Mouse (Mus musculus) testis, postnatal 14 days (tissue): ENCODE measurements around the gene Panx1.
A peak's percentile ranks its signal among the peaks of the same experiment; 100 is the strongest.

Source experiments
- DNase-seq: peaks from one replicate; pipeline ENCODE4 v3.0.0; 2021; ENCODE audit warnings: low spot score

The Panx1 gene

DNA sequence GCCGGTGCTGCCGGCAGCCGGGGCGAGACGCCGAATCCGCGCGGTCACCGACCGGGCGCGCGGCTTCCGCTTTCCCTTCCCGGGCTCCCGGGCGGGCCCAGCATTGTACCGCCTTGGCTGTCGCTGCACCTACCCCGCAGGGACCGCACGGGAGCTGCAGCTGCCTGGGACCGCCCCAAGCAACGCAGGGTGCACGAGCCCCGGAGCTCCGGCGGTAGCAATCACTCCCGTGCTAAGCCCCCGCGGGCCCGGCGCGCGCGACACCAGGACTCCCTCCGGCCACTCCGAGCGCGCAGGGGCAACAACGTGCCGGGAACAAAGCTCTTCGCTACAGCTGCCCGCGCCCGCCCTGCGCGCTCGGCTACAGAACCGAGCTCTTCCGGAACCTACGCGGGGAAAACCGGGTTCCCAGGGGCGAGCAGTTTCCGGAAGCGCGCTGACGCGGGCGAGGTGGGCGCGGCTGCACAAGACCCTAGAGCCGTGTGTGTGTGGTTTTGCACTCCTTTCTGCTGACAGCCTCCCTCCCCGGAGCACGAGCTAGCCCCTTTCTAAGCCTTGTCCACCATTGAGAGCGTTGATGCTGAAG is at the start of gene Panx1:
TSS of gene Panx1 (minus strand) at position 395 of the 586 bp plus-strand sequence.
- peak; percentile 63 for DNase-seq

- DNase-seq: no peak
These were observed 23.5 kb upstream of the Panx1 start for GRCm38 (mm10) chr9:15068686-15069295.

DNA sequence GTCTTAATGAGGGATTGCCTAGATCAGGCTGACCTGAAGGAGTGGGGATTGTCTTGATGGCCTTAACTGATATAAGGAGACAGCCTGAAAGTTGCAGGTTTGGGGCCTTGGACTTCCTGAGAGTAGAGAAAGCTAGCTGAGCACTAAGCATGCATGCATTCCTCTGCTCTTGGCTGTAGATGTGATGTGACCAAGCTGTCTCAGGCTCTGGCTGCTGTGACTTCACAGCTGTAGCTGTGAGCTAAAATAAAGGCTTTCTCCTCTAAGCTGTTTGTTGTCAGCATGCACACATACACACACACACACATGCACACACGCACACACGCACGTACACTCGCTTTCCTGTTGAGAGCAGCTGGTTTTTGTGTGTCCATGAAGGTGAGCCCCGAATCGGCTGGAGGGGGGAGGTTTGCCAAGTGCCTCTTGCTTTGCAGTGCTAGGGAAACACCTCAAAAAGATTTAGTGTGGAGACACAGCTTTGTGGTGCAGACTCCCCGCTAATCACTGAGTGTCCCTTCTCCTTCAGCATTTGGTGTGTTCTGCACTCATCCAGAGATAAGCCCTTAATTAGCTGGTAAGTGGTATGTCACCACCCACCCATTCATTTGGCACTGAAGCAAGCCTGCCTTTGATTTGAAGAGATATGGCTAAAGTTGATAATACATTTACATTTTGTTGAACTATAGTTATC is 22.9 kb upstream of the Panx1 start:
- DNase-seq: no peak

- DNase-seq: no peak
These were observed 18.9 kb upstream of the Panx1 start for GRCm38 (mm10) chr9:15064176-15064575.

- no peak for DNase-seq
These were observed 15.6 kb upstream of the Panx1 start for GRCm38 (mm10) chr9:15060847-15061246.

DNA sequence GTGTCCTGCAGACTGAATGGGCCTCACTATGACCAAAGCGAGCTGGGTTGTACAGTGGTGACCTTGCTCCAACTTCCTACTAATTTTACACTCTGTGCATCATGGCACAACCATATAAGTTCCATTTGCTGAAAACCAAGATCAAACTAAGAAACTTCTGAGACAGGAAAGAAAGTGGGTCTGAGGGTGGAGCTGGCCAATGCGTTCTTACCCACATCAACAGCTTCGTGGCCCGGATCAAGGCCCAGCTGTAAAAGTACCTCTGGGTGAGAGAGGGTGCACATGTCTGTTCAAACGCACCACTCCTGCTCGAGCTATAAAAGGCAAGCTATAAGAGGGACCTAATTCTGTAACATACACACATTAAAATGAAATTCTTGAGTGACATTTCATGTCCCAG is 14.7 kb upstream of the Panx1 start:
- DNase-seq: no peak

GRCm38 (mm10) chr9:15045740-15046139 is 462 bp upstream of the Panx1 start:
- DNase-seq: no peak

DNA sequence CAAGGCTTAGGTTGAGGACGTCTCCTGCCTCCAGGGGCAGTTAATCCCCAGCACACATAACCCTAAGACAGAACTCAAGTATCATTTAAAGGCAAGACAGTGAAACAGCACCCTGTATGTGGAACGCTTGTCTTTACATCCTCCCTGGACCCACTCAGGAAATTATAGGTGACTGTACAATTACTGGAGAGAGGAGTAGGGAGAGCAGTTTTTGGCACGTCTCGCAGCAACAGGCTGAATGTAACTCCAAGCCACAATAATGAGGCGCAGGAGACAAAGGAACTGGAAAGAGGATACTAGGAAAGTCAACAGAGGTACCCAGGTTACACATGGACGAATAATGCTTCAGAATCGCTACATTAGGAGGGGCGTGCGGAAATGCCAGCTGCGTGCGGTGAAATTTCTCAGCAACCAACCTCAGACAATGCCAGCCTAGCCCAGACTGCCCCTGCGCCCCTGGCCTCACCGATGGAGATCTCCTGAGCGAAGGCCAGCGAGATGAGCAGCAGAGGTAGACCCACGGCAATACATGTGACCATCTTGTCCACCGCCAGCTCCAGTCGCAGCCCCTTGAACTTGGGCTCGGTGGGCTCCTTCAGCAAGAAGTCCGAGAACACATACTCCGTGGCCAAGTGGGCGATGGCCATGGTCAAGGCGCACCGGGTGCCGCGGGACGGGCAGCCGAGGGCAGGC is 741 bp downstream of the Panx1 start:
- DNase-seq: peak; percentile 16

- no peak for DNase-seq
These were observed 3.7 kb downstream of the Panx1 start for GRCm38 (mm10) chr9:15041556-15041955.

GRCm38 (mm10) chr9:15039848-15040247 is 5.4 kb downstream of the Panx1 start:
- DNase-seq: no peak

DNA sequence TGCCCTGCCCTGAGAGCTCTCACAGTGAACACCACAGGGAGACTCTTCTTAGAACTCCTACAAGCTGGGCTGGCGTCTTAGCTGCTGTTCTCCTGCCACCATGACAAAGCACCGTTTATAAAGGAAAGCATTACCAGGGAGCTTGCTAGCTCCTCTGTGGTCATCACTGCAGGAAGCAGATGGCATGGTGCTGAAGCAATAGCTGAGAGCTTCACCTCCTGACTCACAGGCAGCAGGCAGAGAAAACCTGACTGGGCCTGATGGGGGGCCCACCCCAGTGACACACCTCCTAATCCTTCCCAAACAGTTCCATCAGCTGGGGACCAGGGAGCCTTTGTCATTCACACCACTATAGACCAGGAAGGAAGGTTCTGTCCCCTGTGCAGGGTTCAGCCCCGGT is 7.6 kb downstream of the Panx1 start:
- no peak for DNase-seq

DNA sequence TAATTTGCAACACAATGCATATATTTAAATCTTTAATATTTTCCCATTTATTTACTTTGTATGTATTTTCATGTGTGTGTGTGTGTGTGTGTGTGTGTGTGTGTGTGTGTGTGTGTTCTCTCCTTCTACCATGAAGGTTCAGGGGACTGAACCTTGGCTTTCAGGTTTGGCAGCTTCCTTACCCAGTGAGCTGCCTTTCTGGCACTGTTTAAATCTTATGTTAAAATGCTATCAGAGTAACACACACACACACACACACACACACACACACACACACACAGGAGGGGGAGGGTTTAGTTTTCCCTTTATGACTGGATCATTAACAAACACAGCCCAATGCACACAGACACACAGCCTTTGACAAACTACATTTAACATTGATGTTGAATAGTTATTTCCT is 8.0 kb downstream of the Panx1 start:
- DNase-seq: no peak

- no peak for DNase-seq
These were observed 8.5 kb downstream of the Panx1 start for GRCm38 (mm10) chr9:15036807-15037206.

- no peak for DNase-seq
These were observed 8.9 kb downstream of the Panx1 start for GRCm38 (mm10) chr9:15036405-15036804.

DNA sequence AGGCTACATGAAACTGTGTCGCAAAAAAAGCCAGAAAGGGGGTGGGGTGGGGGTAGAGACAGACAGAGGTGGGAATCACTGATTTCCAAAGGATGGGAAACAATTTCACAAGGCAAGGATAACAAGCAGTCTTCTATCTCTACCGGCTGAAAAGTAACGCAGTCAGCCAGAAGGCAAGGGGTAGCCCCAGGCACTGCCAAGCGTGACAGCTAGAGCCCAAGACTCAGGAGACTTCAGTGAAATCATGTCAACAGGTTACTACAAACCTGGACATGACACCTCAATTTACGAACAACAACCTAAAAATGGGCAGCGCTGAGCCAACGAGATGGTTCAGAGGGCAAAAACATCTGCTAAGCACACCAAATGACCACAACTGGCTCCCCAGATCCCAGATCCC is 9.3 kb downstream of the Panx1 start:
- DNase-seq: no peak

DNA sequence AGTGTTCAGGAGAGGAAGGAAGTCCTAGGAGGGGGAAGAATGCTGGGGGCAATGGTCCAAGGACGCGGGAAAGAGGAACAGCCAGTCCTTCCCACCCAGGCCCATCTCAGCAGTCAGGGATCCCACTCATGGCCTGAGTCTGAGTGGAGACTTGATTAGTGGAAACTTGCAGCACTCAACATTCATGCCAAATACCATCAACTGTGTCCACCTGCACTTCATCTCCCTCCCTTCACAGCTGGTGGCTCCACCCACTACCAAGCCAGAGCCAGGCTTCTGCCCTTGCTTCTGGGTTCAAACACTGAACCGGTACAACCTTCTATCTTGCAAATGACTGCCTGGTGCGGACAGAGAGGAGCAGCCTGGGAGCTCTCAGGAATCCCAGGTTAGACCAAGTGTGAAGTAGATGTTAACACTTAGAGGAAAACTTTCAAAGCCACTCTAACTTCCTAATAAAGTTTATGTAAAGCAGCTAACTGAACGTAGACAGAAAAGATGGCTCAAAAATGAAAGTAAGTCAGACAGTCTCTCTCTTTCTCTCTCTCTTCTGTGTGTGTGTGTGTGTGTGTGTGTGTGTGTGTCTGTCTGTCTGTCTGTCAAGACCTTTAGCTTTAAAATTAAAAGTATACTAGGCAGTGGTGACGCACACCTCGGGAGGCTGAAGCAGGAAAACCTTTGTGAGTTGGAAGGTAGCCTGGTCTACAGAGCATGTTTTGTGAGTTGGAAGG is 10.6 kb downstream of the Panx1 start:
- DNase-seq: peak; percentile 60

- DNase-seq: no peak
These were observed 11.6 kb downstream of the Panx1 start for GRCm38 (mm10) chr9:15033568-15034160.

GRCm38 (mm10) chr9:15032797-15033196 is 12.5 kb downstream of the Panx1 start:
- DNase-seq: no peak

DNA sequence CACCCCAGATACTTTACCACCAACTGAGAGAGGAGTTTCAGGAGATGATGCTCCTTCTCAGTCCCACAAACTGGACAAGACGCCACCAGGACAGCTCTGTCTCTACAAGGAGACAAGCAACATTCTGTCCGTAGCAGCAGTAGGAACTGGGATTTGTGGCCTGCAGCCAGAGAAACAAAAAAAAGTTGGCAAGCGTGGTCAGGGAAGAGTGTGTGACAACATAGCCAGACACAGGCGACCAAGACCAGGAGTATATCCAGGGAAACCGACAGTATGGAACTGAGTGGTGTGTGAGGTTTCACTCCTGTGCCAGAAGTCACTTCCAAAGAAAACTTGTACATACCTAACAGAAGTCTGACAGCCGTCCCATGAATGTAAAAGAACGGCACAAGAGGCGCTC is 14.5 kb downstream of the Panx1 start:
- peak; percentile 18 for DNase-seq

- DNase-seq: no peak
These were observed 16.1 kb downstream of the Panx1 start for GRCm38 (mm10) chr9:15029025-15029727.

DNA sequence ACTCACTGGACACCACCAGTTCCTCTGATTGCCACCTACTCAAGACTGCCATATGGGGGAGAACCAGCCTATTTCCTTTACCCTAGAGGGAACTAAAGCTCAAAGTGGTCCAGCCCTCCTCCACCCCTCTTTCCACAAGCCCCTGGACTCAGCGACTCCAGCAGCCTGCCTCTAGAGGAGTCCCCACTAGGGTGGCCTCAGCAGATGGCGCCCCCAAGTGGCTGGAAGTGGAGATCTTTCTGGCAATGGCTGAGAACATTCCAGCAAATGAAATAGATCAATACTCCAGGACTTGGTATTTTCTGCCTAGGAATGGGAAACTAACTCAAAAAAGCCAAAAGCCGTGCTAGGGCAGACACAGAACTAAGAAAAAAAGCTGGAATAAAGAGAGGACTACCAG is 17.6 kb downstream of the Panx1 start:
- DNase-seq: no peak
